Mouse (Mus musculus): ENCODE data around the gene Calml4.
"Not testable (repeated sequence)": the region's sequence is repeated elsewhere in the genome, so short reads cannot be mapped to it uniquely, and the experiment has no call there.

Calml4 gene

DNA sequence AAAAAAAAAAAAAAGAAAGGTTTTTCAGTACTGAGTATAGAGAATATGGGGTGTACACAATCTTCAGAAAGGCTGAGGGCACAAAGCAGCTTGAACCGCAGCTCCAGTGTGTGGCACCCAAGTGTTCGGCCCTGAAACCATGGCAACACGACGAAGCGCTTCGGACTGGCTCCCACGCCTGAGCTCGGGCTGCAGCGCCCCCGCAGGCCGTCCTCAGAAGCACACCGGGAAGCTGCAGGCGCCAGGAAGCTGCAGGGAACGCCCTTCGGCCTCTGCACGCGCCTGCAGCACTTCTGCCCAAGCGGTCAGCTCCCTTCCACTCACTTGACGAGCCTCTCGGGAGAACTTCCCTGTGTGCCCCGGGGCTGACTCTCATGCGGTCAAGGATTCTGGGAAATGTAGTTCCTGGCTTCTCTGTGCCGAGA, 29.2 kb upstream of the Calml4 start:
- in situ Hi-C loops (cut with MboI; ENCODE audit: low pct_unique_long_range_greater_than_20kb in 1 of 2, low sequenced_read_pairs in 2 of 2, unreplicated experiment in 1 of 2) = no loop called here

DNA sequence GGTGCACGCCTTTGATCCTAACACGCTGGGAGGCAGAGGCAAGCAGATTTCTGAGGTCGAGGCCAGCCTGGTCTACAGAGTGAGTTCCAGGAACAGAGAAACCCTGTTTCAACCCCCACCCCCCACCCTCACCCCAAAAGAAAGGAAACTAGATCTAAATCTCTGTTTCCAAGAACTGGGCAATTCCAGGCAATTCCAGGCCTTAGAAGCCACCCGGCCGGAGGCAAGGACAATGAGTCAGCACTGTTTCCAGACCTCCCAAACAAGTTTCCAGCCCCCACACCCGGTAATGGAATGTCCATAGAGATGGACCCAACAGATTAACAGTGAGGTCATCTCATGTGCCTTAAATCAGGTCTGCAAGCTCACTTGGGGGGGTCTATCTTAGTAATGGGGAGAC, 28.0 kb upstream of the Calml4 start:
- in situ Hi-C loops (cut with MboI; ENCODE audit: low pct_unique_long_range_greater_than_20kb in 1 of 2, low sequenced_read_pairs in 2 of 2, unreplicated experiment in 1 of 2) = no loop called here

DNA sequence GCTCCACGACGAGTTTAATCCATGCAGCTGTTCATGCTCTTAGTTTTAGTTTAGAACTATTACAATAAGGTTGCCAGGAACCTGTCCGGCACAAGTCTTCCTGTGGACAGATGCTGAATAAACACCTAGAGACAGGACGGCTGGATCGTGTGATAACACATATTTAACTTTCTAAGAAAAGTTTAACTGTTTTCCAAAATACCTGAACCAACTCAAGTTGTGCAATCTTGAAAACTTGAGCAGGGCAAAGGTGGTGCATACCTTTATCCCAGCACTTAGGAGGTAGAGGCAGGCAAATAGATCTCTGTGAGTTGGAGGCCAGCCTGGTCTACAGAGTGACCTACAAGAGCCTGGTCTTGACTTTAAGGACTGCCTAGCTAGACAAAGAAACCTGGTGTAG, 23.0 kb upstream of the Calml4 start:
- in situ Hi-C loops (cut with MboI; ENCODE audit: low pct_unique_long_range_greater_than_20kb in 1 of 2, low sequenced_read_pairs in 2 of 2, unreplicated experiment in 1 of 2) = no loop called here

DNA sequence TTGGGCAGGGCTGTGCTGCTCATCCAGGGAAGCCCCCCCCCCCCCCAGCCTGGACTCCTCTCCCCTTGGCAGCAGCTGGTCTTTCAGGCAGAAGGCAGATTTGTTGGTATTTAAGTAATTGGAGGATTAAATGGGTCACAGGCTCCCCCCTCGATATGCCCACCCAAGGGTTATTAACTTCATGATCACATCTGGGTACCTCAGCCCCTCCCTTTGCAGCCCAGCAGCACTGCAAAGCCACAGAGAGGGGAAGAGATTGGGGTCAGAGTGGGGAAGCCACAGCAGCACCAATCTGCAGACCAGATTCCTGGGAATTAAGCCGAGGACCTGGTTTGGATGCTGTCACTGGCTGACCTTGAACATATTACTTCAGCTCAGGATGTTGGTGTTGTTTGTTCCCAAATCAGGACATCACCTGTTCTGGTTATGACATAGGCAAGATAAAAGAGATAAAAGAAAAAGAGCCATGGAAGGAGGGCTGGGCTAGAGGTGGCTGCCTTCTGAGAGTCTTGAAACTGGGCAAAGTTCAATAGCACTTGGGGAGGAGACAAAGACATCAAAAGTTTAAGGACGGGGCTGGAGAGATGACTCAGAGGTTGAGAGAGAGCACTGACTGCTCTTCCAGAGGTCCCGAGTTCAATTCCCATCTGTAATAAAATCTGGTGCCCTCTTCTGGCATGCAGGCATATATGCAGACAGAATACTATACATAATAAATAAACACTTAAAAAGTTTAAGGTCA, 22.0 kb upstream of the Calml4 start:
- in situ Hi-C loops (cut with MboI; ENCODE audit: low pct_unique_long_range_greater_than_20kb in 1 of 2, low sequenced_read_pairs in 2 of 2, unreplicated experiment in 1 of 2) = no loop called here

DNA sequence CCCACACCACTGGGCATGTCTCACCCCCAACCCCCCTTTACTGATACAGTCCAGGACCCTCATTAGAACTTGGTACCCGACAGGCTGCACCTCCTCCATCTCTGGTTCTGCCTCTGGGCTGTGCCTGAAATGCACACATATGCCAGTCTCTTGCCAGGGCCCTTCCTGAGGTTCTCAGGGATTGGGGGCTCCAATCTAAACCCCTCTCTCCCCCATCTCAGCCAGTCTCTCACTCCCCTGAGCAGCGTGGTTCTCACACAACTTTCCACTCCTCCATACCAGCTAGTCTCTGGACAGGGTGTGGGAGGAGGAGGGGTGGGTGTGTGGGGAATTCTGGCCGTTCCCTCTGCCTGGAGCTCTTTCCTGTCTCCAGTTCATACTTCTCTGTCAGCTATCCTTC, 20.3 kb upstream of the Calml4 start:
- in situ Hi-C loops (cut with MboI; ENCODE audit: low pct_unique_long_range_greater_than_20kb in 1 of 2, low sequenced_read_pairs in 2 of 2, unreplicated experiment in 1 of 2) = no loop called here

DNA sequence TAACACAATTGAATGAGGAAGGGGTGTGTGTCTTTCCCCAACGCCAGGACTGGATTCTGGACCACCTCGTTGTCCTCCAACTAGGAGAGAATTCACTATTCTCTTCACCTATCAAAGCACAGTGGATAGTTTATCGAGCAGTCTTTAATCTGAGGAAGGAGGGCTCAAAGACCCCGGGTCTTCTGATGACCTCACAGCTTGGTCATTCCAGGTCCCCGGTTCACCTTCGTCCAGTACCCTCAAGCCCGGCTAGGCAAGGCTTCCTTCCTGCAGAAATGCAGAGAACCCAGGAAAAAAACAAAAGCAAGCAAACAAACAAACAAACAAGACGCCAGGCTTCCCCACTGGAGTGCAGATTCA, 19.8 kb upstream of the Calml4 start:
- in situ Hi-C loops (cut with MboI; ENCODE audit: low pct_unique_long_range_greater_than_20kb in 1 of 2, low sequenced_read_pairs in 2 of 2, unreplicated experiment in 1 of 2) = no loop called here

DNA sequence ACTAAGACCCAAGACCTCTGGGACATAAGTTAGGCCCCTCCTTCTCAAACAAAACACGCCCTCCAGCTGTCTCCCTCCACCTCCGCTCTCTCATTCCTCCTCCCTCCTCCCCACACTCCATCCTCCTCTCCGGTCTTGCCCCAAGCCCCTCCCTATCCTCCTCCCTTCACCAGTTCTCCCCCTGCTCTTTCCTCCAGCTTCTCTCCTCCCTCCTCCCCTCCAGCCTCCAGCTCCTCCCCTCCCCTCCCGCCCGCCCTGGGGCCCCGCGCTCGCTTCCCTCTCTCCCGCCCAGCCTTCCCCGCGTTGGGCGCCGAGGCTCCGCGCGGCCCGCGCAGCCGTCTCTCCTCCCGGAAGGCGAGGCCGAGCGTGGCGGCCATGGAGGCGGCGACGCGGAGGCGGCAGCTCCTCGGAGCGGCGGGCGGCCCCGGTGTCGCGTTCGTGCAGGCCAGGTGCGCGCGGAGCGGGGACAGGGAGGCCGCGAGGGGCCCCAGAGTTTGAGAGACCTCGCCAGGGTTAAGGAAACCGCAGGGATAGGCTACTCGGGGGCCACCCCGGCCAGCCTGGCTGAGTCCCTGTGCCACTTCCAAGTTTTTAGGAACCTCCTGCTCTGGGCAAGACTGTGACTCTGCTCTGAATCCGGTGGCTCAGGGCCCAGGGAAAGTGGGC, 19.2 kb upstream of the Calml4 start, which contains the start of gene Cln6:
Cln6 (plus strand) TSS at position 280 of the 666 bp plus-strand sequence.
- in situ Hi-C loops (cut with MboI; ENCODE audit: low pct_unique_long_range_greater_than_20kb in 1 of 2, low sequenced_read_pairs in 2 of 2, unreplicated experiment in 1 of 2) = no loop called here

DNA sequence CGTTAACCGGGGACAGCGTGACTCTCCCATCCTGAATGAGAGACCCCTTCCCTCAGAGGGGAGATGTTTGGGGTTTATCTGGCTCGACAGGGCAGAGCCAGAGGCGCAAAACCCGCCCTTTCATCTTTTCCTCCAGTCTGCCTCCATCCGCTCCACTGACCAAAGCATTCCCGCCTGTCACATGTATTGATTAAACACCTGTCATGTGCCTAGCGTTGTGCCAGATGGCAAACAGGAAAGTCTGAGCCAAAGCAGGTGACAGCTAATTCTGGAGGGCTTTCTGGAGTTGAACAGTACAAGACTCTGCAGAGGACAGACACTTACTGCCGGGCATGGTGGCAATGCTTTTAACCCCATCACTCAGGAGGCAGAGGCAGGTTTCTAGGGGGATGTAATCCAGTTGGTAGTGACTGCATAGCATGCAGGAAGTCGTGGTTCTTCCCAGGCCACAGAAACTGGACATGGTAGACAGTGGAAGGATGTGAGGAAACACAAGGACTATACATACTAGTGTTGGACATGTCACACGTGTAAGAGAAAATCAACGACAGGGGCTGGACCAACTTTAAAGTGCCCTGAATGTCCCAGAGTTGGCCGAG, 18.6 kb upstream of the Calml4 start:
- in situ Hi-C loops (cut with MboI; ENCODE audit: low pct_unique_long_range_greater_than_20kb in 1 of 2, low sequenced_read_pairs in 2 of 2, unreplicated experiment in 1 of 2) = no loop called here

DNA sequence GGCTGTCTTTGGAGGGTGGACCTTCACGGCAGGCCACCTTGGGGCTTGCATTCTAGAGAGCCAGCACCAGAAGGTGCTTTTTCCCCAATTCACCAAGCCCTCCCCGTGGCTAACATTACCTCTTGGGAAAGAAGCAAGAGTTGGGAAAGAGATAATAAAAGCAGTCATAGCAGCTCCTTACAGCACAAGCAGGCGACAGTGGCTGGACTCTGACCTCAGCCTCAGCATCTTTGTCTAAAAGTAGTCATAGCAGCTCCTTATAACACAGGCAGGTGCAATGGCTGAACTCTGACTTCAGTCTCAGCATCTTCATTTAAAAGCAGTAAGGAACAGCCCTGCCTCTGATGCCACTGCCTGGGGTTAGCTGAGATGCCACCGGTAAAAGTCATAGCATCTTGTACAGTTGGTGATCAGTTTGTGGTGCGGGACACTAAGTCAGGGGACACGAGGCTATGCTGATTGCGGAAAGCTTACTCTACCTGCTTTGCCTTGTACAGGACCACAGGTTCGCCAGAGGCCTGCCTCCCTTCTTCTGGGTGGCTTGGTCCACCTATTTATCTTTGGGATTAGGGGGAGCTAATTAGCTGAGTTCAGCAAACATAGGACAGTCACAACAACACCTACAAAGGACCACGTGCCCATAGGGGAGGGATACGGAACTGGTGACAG, 14.4 kb upstream of the Calml4 start:
- in situ Hi-C loops (cut with MboI; ENCODE audit: low pct_unique_long_range_greater_than_20kb in 1 of 2, low sequenced_read_pairs in 2 of 2, unreplicated experiment in 1 of 2) = no loop called here

DNA sequence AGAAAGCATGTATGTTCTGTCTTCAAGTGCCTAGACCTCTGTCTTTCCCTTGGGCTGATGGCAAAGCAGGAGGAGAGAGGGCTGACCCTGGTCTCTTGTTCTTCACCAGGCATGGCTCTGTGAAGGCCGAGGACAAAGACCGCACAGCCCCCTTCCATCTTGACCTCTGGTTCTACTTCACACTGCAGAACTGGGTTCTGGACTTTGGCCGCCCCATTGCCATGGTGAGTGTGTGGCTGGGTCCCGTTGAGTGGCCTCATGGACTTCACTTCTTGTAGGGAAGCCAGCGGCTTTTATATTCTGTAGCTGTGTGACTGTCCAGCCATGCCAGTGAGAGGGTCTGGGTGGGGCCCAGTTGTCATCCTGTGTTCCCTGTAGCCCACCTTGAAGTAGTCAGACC, 13.4 kb upstream of the Calml4 start:
- in situ Hi-C loops (cut with MboI; ENCODE audit: low pct_unique_long_range_greater_than_20kb in 1 of 2, low sequenced_read_pairs in 2 of 2, unreplicated experiment in 1 of 2) = no loop called here

DNA sequence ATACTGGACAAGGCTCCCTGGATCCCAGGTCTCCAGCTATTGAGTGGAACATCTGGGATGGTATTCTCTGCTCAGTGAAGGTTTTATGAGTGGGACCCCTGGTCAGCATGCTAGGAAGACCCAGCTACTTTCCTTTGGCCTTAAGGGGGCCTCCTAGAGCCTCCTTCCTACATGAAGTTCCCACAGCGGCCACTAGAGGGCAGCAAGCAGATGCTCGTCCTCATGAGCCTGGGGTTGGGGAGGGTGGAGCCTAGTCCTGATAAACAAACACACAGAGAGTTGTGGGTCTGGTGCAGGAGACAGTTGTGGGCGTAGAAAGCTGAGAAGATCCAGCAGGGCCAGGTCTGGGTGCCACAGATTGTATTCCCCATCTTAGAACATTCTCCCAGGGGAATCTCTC, 10.2 kb upstream of the Calml4 start:
- in situ Hi-C loops (cut with MboI; ENCODE audit: low pct_unique_long_range_greater_than_20kb in 1 of 2, low sequenced_read_pairs in 2 of 2, unreplicated experiment in 1 of 2) = no loop called here

DNA sequence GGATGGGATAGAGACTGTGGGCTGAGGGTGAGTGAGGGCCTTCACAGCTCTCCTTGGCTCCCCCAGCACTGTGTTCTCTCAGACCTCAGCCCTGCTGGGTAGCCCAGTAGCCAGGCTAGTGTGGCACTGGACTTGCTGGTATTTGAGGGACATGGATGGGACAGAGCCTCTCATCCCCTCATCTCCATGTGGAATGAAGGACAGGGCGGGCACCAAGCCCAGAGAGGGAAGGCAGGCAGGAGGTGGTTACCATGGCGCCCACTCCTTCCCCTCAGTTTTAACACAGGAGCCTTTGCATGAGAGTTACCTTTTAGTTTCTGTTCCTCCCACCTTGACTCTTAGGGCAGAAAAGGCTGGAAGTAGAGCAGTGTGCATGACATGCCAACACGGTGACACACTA, 9.2 kb upstream of the Calml4 start:
- in situ Hi-C loops (cut with MboI; ENCODE audit: low pct_unique_long_range_greater_than_20kb in 1 of 2, low sequenced_read_pairs in 2 of 2, unreplicated experiment in 1 of 2) = no loop called here

DNA sequence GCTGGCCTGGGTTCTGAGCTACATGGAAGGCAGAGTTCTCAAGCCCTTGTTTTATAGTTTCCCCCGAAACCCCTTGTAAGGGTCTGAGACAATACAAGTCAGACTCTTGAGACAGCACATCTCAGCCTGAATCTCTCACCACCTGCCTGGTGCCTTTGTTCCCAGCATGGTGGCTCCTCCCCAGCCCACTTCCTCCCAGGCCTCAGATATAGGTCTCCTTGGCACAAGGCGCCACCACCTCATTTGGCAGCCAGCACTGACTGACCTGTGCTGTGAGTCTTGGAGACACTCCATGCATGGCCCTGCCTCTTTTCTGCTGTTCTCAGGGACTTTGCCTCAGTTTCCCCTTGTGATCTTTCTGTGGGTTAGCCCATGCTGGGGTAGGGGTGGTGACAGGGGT, 6.3 kb upstream of the Calml4 start:
- in situ Hi-C loops (cut with MboI; ENCODE audit: low pct_unique_long_range_greater_than_20kb in 1 of 2, low sequenced_read_pairs in 2 of 2, unreplicated experiment in 1 of 2) = no loop called here

DNA sequence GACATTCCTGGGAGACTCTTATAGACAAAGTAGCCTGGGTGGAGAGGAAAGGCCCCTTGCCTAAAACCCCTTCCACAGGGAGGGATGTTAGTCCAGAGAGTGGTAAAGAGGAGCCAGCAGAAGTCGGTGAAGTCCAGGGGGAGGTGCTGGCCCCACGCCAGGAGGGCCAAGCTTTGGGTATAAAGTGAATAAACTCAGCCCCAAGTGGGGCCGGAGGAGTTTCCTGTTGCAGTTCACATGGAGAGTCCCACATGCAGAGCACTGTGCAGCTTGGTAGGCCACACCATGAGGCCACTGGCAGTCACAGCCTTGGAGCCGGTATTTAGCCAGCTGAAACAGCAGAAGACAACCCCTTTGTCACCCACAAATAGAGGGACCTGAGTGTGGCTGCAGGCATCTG, 3.4 kb upstream of the Calml4 start:
- in situ Hi-C loops (cut with MboI; ENCODE audit: low pct_unique_long_range_greater_than_20kb in 1 of 2, low sequenced_read_pairs in 2 of 2, unreplicated experiment in 1 of 2) = no loop called here

DNA sequence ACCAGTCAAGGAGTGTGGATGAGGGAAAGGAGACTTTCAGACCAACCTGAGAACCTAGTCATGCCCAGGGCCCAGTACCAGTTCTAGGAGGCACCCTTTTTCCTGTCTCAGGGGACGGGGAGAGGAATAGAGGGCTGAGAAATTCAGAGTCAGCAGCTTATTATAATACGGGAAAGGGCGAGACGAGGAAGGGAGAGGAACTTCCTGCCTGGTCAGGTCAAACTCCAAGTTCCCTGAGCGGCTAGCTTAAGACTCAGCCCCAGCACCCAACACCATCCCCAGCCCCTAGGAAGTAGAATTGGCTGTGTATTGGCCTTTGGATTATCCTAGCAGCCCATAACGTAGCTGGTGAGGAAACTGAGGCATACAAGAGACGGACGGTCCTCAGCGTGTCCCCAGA, 664 bp upstream of the Calml4 start:
- in situ Hi-C loops (cut with MboI; ENCODE audit: low pct_unique_long_range_greater_than_20kb in 1 of 2, low sequenced_read_pairs in 2 of 2, unreplicated experiment in 1 of 2) = no loop called here

DNA sequence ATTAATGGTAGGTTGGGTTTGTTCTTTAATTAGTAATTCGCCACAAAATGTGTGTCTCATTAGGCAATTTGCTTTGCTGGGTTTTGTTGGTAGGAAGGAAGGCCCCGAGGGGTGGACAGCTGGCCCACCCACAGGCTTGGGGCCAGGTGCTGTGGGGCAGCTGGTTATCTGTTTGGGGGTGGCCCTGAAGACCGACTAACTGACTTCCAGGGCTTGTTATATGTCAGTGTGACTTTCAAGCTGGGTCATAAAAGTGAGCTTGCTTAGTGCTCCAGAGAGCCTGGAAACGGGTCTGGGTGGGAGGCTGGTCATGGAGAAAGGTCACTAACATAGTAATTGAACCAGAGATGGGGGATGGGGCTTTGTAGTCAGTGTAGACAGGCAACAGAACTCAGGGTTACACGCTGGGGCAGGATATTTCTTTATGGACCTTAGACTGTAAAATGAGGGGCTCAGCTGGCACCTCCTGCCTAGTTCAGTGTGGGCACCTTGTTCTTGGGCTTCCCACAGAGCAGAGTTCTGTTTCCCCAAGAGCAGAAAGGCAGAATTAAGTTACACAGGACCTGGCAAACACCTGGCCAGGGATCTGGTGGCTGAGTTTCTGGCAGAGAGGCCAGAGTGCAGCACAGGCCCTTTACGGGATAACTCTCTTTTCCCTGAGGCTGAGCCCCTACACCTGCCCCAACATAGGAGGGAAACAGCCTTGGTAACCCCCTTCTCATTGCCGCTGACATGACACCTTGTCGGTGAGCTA, 563 bp downstream of the Calml4 start:
- in situ Hi-C loops (cut with MboI; ENCODE audit: low pct_unique_long_range_greater_than_20kb in 1 of 2, low sequenced_read_pairs in 2 of 2, unreplicated experiment in 1 of 2) = no loop called here

DNA sequence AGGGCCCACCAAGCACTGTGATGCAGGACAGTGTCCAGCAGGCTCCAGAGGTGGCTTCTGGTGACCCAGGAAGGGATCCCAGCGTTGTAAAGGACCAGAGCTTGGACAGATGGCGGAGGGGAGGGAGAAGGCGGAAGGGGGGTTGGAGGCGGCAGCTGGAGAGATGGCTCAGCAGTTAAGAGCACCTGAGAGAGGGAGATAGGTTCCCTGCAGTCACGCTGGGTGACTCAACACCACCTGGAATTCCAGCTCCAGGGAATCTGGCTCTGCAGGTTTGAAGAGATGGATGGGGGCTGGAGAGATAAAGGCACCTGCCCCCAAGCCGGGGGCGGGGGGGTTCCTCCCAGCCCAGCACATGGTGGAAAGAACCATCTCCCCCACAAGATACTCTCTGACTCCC, 2.2 kb downstream of the Calml4 start:
- in situ Hi-C loops (cut with MboI; ENCODE audit: low pct_unique_long_range_greater_than_20kb in 1 of 2, low sequenced_read_pairs in 2 of 2, unreplicated experiment in 1 of 2) = not testable (repeated sequence)

DNA sequence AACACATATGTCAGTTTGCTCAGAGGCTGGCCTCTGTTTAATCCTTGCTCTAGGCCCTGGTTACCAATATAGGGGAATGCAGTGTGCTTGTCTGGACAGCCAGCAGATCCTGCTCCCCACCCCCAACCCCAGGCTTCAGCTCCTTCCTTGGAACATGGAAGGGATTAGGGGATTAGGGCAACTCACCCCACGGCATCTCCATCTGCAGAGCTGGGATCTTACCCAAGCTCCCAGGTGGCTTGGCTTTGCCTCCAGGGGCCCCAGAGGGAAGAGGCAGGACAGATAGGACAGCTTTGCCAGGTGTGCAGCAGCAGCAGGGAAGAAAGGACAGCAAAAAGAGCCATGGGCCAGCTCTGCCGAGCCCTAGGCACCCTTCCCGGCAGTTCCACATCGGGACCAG, 3.0 kb downstream of the Calml4 start:
- in situ Hi-C loops (cut with MboI; ENCODE audit: low pct_unique_long_range_greater_than_20kb in 1 of 2, low sequenced_read_pairs in 2 of 2, unreplicated experiment in 1 of 2) = no loop called here

DNA sequence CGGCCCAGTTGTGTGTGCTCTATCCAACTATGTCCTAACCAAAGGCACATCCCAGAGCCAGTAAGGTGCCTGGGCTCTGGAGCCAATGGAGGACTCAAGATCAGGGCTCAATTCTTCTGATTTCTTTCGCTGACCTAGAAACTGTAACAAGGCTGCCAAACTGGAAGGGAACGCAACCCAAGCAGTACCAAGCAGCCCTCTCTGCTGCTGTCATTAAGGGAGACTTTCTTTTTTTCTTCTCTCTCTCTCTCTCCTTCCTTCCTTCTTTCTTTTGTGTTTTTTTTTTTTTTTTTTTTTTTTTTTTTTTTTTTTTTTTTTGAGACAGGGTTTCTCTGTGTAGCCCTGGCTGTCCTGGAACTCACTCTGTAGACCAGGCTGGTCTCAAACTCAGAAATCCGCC, 11.4 kb downstream of the Calml4 start:
- in situ Hi-C loops (cut with MboI; ENCODE audit: low pct_unique_long_range_greater_than_20kb in 1 of 2, low sequenced_read_pairs in 2 of 2, unreplicated experiment in 1 of 2) = not testable (repeated sequence)

All from mouse embryonic stem cell (cell line).